Mouse (Mus musculus) G1E (cell line): ENCODE data around the gene Tmem52b.

Source experiments
- CTCF ChIP-seq: IDR thresholded peaks from 2 replicates; pipeline ENCODE4 v1.5.1; 2012; ENCODE audit warnings: low read depth, low read length, inconsistent platforms, mixed read lengths
- GATA1 ChIP-seq: IDR thresholded peaks from 2 replicates; pipeline ENCODE4 v1.6.1; 2012; ENCODE audit warnings: borderline replicate concordance, low read length, inconsistent platforms, mixed read lengths
- POLR2AphosphoS5 ChIP-seq: IDR thresholded peaks from 2 replicates; pipeline ENCODE4 v1.6.1; 2012; ENCODE audit warnings: low read depth, low read length, inconsistent platforms; ENCODE audit not compliant: insufficient replicate concordance

DNA sequence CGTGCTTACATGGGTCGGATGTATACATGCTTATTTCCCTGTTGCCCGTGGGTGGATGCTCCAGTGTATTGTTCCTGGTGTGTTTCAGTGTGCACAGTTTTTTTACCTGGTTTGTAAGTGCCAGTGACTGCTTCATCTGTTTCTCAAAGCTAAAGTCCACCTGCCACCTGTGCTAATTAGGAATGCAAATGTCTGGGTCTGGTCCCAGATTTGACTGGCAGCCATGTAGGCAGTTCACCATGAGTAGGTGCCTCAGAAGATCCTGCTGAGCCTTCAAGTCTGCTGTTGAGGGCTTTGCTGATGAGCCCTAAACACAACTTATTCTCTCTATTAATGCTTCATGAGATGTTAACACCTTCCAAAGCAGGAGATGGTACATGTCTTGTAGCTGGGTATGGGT, 30.2 kb downstream of the Tmem52b start:
- no peak for TF ChIP-seq CTCF
- TF ChIP-seq GATA1, result no peak
- no peak for TF ChIP-seq POLR2AphosphoS5
